Mouse (Mus musculus): ENCODE results near the gene Mndal. TPM values are rescaled to one million over a fixed set of nuclear protein-coding genes. Genes with fewer than 3 reads are reported as not detected.
"Not testable (repeated sequence)": the region's sequence is repeated elsewhere in the genome, so short reads cannot be mapped to it uniquely, and the experiment has no call there.

The Mndal gene
- polyA plus RNA-seq (2015; fragmentation: Nextera tagmentation; extraction: Ambion mirVana) = 1.0 and 1.3 TPM in 2 replicates

DNA sequence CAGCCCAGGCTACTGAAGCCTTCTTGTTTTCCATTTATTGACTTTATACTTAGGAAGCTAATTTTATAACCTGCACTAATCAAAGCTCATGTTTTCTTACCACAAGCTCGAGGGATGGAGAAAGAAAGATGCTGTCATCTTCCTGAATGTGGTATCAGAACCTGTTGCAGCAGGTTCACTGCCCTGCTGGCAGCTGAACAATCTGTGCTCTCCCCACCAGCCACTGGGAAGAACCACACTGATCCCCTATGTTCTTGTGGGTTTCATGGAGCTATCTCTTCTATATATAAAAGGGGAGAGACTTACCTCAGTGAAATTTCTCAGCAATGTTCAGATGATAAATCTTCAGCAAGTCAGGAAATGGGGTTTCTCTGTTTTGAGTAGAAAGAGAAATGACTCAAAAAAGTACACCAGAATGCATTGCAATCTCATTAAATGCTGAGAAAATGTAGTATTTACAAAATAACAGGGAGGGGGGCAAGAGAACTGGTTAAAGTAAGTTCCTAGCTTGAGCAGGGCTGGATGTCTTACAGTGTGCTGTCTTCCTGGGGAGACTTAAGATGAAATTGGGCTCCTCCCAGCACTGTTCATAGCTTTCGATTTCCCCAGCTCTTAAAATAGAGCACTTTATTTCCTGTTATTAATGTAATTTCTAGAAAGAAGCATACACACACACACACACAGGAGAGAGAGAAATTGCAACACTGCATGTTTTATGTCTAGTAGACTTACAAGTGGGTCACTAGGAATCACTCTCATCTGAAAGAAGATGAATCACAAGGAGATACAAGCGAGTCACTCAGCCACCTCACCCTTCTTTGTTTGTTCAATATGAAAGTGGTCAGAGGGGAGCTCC, at the start of gene Mndal, which contains the start of gene Ifi203:
Gene Mndal (minus strand): TSS at position 568 of the 856 bp plus-strand sequence.
Gene Ifi203 (minus strand): TSS at position 749 of the 856 bp plus-strand sequence.
- not testable (repeated sequence) for H3K27me3 ChIP-seq; H3K36me3 ChIP-seq; ATAC-seq (ENCODE audit: low FRiP score); H3K4me2 ChIP-seq; H3K4me3 ChIP-seq; H3K4me1 ChIP-seq (replicated peaks); H3K27ac ChIP-seq; H3K9ac ChIP-seq; H3K9me3 ChIP-seq
- WGBS = 73% methylated on average over 3 of the region's 3 CpGs

DNA sequence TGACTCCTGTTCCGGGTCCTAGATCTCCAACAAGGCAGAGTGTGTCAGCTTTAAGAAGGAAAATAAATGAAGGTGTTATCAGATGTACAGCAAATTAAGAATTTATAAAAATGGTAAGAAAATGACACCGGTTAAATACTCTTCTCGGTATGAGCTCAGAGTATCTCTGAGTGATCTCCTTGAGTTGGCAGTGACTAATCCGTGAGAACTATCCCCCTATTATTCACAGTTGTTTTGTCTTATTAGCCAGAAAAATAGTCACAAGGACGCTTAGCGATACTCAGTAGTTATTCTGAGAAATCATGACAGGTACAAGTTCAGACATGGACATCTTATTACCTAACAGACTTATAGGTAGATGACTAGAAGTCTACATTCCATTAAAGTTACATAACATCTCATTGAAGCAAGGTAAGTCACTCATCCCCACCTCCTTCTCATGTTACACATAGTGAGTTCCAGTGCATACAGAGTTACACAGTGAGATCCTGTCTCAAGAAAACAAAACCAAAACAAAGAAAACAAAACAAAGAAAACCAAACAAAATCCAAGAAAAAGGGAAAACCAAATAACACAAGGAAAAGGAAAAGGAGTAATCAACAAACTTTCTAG, 40.5 kb upstream of the Mndal start, which contains the start of gene Ifi202b:
Gene Ifi202b (minus strand): TSS at position 51 of the 612 bp plus-strand sequence.
- ATAC-seq (ENCODE audit: low FRiP score) = not testable (repeated sequence)

GRCm38 (mm10) chr1:173981038-173981437, 38.7 kb upstream of the Mndal start:
- H3K9me3 ChIP-seq; ATAC-seq (ENCODE audit: low FRiP score); H3K9ac ChIP-seq; H3K4me1 ChIP-seq (replicated peaks); H3K27ac ChIP-seq; H3K4me3 ChIP-seq; H3K4me2 ChIP-seq; H3K27me3 ChIP-seq; H3K36me3 ChIP-seq: not testable (repeated sequence)
- WGBS = 74% methylated on average over 3 of the region's 3 CpGs

More for the DNA sequence above, 40.5 kb upstream of the Mndal start, which contains the start of gene Ifi202b:
- not testable (repeated sequence) for H3K36me3 ChIP-seq; H3K27ac ChIP-seq; H3K9me3 ChIP-seq; H3K27me3 ChIP-seq; H3K9ac ChIP-seq; H3K4me2 ChIP-seq; H3K4me1 ChIP-seq (replicated peaks); H3K4me3 ChIP-seq
- WGBS = 90% methylated on average over 6 of the region's 6 CpGs

DNA sequence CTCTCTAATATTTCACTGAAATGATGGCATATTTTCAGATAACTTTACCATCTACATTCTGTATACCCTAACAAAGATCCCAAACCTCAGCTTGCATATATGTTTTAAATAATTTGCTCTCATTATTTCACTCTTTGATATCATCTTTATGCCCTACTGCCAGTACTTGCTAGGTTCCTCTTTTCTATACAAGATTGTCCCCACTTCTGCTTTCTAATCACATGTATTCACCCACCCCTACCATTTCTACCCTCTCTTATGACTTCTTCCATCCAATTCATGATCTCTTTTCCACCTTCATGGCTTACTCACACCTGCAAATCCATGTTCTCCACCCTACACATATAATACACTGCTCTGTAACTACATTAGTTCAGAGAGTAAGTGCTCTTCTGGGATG, 35.3 kb upstream of the Mndal start:
- no peak overlapping the region for H3K27ac ChIP-seq
- ATAC-seq (ENCODE audit: low FRiP score) = no peak

GRCm38 (mm10) chr1:173973111-173973510, 30.8 kb upstream of the Mndal start:
- Histone ChIP-seq H3K4me1 (replicated peaks) (no peaks in the 10 kb centered on the region), H3K27ac (no peak overlapping the region), H3K9ac (no peak overlapping the region), H3K4me2 (no peak overlapping the region), H3K4me3 (no peak overlapping the region), H3K27me3 (no peaks in the 10 kb centered on the region), H3K36me3 (no peaks in the 10 kb centered on the region), H3K9me3 (no peaks in the 10 kb centered on the region)
- ATAC-seq (ENCODE audit: low FRiP score) = no peak

More for the DNA sequence above, 35.3 kb upstream of the Mndal start:
- Histone ChIP-seq H3K4me1 (replicated peaks) (no peaks in the 10 kb centered on the region), H3K9ac (no peak overlapping the region), H3K4me2 (no peak overlapping the region), H3K27me3 (no peaks in the 10 kb centered on the region), H3K9me3 (no peaks in the 10 kb centered on the region), H3K36me3 (no peaks in the 10 kb centered on the region), H3K4me3 (no peak overlapping the region)

DNA sequence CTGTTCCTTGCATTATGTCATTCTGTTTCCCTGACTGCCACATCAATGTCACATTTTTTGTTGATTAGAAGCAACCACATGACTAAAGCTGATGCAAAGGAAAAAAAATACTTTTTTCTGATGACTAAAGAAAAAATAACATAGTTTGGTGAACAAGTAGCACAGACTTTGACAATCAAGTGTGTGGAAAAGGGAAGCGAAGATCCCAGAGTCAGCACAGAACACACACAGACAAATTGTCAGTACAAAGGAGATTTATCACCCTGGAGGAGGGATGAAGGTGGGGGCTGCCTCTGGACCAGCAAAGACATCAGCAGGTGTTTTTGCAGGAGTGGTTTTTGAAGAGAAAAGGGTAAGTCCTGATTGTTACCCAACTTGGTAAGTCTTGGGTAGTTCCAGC, 19.2 kb upstream of the Mndal start:
- H3K27ac ChIP-seq; H3K4me3 ChIP-seq; H3K27me3 ChIP-seq; H3K4me2 ChIP-seq; H3K4me1 ChIP-seq (replicated peaks); H3K9ac ChIP-seq; H3K36me3 ChIP-seq; ATAC-seq (ENCODE audit: low FRiP score); H3K9me3 ChIP-seq: not testable (repeated sequence)
- WGBS = 88% methylated on average over 1 of the region's 1 CpGs

GRCm38 (mm10) chr1:173959998-173960397, 17.7 kb upstream of the Mndal start:
- H3K4me1 ChIP-seq (replicated peaks); H3K27ac ChIP-seq; H3K9me3 ChIP-seq; H3K9ac ChIP-seq; H3K4me3 ChIP-seq; ATAC-seq (ENCODE audit: low FRiP score); H3K27me3 ChIP-seq; H3K36me3 ChIP-seq; H3K4me2 ChIP-seq: not testable (repeated sequence)
- WGBS = 51% methylated on average over 3 of the region's 3 CpGs

- ATAC-seq (ENCODE audit: low FRiP score); H3K4me1 ChIP-seq (replicated peaks); H3K4me2 ChIP-seq; H3K36me3 ChIP-seq; H3K9ac ChIP-seq; H3K27ac ChIP-seq; H3K9me3 ChIP-seq; H3K27me3 ChIP-seq; H3K4me3 ChIP-seq: not testable (repeated sequence)
- 79% methylated on average over 3 of the region's 3 CpGs for WGBS
Observed at GRCm38 (mm10) chr1:173955839-173956527, 13.7 kb upstream of the Mndal start.

- WGBS = 89% methylated on average over 2 of the region's 2 CpGs
- no peak for ATAC-seq (ENCODE audit: low FRiP score)
- Histone ChIP-seq H3K27ac (no peak overlapping the region), H3K9ac (no peak overlapping the region), H3K36me3 (no peaks in the 10 kb centered on the region), H3K4me2 (no peak overlapping the region), H3K4me3 (no peak overlapping the region), H3K9me3 (no peaks in the 10 kb centered on the region), H3K27me3 (no peaks in the 10 kb centered on the region), H3K4me1 (replicated peaks) (no peaks in the 10 kb centered on the region)
Observed at GRCm38 (mm10) chr1:173955071-173955796, 12.9 kb upstream of the Mndal start.

DNA sequence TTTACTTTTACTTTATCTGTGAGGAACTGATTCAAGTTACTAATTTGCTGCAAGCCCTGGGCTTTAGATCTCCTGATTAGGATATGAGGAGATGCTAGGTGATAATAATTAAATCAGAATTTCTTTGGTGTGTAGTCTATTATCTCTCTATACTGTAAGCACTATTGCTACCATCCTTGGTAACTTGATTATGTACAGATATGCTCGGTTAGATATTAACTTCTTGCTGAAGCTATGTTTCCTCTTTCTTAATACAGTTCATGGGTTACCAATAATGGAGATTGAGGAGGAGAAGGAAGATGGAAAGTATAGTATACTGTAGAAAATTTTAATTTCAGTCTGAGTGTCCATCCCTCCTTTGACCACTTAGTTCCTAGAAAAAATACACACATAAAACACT, 11.3 kb upstream of the Mndal start:
- 95% methylated on average over 1 of the region's 1 CpGs for WGBS

DNA sequence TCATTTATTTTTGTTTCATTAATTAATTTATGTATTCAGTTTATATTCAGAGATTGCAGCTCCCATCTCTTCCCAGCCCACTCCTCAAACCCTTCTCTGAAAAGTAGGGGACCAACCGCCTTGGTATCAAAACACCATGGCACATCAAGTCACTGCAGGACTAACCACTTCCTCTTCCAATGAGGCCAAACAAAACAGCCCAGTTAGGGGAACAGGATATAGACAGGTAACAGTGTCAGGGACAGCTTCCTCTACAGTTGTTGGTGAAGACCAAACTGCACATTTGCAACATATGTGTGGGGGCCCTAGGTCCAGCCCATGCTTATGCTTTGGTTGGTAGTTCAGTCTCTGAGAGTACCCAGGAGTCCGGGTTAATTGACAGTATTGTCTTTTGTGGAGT, 6.8 kb upstream of the Mndal start:
- H3K27me3 ChIP-seq; H3K4me3 ChIP-seq; H3K27ac ChIP-seq; ATAC-seq (ENCODE audit: low FRiP score); H3K4me2 ChIP-seq; H3K9ac ChIP-seq; H3K36me3 ChIP-seq; H3K4me1 ChIP-seq (replicated peaks); H3K9me3 ChIP-seq: not testable (repeated sequence)
- 95% methylated on average over 2 of the region's 2 CpGs for WGBS

More for the DNA sequence above, 11.3 kb upstream of the Mndal start:
- Histone ChIP-seq H3K9me3 (no peaks in the 10 kb centered on the region), H3K4me2 (no peak overlapping the region), H3K36me3 (no peaks in the 10 kb centered on the region), H3K27me3 (no peaks in the 10 kb centered on the region), H3K4me1 (replicated peaks) (no peaks in the 10 kb centered on the region), H3K4me3 (no peak overlapping the region), H3K9ac (no peak overlapping the region), H3K27ac (no peak overlapping the region)
- no peak for ATAC-seq (ENCODE audit: low FRiP score)

GRCm38 (mm10) chr1:173942780-173943066, 432 bp upstream of the Mndal start:
- not testable (repeated sequence) for H3K9me3 ChIP-seq; H3K4me2 ChIP-seq; H3K4me3 ChIP-seq; H3K9ac ChIP-seq; H3K4me1 ChIP-seq (replicated peaks); H3K36me3 ChIP-seq; ATAC-seq (ENCODE audit: low FRiP score); H3K27me3 ChIP-seq; H3K27ac ChIP-seq

Data from hindbrain, embryonic 13.5 days (tissue).